Mouse (Mus musculus): ENCODE results near the gene Ggt5.
"Not testable (repeated sequence)": the region's sequence is repeated elsewhere in the genome, so short reads cannot be mapped to it uniquely, and the experiment has no call there.

The Ggt5 gene

DNA sequence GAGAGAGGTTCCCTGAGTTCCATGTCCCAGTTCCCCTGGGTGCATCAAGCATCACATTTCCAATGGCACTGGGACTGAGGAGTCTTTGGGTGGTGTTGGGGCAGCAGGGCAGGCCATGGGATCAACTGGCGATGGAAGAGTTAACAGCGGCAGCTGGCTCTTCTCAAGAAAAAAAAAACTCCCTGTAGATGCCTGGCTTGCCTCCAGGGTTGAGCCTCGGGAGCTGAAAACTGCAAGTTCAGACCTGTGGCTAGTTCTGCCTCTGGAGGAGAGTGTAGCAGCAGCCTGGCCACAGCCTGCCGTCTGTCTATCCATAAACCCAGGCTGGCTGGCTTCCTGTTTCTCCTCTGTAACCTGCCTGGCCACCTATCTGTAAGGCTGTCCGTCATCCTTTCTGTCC is at the start of gene Ggt5:
Gene Ggt5 (plus strand): TSS at position 212 of the 400 bp plus-strand sequence.
- peak; percentile 25 for DNase-seq

DNA sequence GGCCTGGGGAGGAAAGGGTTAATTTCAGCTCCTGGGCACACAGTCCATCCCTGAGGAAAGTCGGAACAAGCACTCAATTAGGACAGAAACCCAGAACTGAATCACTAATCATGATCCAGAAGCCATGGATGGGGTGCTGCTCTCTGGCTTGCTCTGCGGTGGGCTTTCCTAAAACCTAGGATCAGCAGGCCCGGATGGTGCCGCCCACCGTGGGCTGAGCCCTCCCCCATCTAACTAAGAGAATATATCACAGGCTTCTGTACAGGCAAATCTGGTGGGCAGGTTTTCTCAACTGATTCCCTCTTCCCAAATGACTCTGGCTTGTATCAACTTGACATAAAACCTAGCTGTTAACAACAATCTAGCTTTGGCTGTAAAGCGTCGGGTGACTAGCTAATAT is 41.2 kb upstream of the Ggt5 start:
- no peak for DNase-seq

DNA sequence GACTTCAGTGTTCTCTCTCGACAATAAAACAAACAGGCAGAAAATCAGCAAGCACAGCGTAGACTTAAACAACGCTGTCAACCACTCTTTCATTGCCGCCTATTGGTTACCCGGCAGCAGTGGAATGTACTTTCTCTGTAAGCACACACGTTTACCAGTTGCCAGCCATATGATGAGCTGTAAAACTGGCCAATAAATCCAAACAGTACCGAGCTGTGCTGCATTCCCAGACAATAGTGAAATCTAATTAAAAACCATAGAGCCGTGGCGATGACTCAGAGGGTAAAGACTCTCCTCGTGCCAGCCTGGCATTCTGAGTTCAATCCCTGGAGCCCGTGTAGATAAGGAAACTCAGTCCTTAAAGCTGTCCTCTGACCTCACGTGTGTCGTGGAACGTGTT is 40.7 kb upstream of the Ggt5 start:
- no peak for DNase-seq

DNA sequence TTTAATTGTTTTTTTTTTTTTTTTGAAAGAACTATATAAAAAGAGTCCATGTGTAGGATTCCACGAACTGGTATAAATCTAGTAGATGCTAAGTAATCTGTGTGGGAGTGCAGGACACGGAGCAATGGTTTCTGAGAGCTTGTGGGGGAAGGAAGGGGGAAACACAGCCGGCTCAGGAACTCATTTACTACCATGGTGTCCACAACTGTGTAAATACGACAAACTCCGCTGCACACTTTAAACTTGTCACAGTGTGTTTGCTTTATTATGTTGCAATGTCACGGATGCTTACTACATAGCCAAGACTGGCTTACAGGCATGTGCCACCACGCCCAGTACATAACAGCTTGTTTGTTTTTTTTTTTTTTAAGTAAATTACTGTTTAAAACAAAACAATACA is 39.3 kb upstream of the Ggt5 start:
- no peak for DNase-seq

DNA sequence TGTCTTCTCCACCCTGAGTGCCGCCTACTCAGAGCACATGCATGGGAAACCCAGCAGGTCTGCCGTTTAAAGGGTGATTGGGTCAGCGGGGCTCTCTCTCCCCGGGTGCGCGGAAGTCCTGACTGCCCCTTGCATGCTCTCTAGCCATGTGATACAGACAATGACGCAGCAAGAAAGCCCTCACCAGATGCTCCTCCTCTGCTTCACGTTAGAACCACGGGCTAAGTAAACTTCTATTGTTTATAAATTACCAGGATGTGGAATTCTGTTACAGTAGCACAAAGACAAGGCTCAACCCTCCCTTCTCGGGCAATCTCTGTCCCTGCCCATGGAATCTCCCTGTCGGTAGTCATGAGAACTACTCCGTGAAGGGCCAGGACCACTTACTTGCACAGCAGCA is 38.0 kb upstream of the Ggt5 start:
- DNase-seq = no peak

DNA sequence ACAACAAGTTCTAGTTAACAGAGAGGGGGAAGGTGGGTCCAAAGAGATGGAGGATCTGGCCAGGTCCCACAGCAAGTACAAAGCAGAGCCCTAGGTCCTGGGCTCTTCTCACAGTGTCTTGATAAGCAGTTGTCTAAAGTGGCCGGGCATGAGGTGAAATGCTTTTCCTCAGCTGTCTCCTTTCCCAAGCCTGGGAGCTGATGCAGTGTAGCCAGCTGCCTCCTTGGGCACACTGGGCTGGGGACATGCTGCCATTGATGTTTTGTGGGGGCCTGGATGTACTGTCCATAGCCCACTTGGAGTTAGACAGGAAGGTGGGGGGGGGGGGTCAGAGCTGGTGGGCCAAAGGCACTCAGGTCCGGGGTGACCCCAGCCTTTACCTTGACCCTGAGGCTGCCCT is 37.0 kb upstream of the Ggt5 start:
- no peak for DNase-seq

DNA sequence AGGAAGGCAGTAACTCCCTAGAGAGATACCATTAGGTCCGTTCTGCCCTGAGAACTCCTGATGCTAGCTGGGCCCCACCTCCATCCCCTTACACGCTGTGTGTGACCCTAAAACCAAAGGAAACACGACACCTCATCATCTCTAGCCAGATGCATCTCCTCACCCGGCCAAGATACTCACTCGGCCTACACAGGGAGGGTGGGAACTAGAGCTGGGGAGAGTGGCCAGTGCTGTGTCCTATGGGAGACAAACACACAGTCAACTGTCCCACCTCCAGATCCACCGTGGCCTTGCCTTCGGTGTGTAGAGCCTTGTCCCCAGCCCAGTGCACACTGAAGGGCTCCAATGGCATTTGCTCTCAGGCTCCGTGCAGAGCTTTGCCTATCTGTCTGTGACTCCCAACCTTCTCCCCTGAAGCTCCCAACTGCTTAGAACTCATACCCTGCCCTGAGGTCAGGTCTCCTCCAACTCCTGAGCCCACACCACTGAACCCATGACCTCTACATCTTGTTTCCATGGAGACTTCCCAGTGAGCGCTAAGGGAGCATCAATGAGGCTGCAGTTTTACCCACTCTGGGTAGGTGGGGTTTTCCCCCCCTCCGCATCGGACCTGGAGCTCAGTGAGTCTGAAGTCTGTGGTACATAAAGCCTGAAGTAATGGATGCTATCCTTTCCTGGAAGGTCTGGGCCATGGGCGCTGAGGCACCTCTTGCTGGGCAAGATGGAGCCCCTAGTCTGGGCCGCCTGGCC is 36.3 kb upstream of the Ggt5 start:
- no peak for DNase-seq

DNA sequence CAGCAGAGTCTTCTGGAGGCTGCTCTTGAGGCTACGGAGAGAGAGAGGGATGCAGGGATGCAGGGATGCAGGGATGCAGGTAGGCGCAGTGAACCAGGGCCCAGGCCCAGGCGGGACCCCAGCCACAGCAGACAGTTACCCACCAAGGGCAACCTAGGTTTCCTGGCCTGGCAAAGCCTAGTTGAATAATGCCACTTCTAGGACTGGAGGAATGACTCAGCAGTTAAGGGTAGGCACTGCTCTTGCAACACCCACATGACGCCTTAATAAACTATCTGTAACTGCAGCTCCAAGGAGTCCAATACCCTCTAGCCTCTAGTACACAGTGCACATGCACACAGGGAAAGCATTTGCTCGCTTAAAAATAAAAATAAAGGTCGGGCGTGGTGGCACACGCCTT is 35.0 kb upstream of the Ggt5 start:
- no peak for DNase-seq

DNA sequence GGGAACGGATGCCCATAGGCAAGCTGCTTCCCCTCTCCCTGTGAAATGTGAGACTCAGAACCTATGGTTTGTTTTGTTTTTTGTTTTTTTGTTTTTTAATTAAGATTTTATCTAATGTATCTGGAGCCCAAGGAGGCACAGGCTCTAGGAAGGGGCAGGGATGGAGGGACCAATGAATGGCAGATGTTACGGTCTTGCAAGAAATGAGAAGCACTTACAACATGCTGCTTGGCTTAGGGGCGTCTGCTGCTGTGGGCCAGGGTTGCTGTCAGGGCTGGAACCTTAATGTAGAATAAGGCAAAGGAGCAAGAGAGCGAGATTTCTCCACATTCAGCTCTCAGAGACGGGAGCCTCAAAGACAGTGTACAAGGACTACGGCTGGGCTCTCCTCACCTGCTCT is 33.6 kb upstream of the Ggt5 start:
- no peak for DNase-seq

DNA sequence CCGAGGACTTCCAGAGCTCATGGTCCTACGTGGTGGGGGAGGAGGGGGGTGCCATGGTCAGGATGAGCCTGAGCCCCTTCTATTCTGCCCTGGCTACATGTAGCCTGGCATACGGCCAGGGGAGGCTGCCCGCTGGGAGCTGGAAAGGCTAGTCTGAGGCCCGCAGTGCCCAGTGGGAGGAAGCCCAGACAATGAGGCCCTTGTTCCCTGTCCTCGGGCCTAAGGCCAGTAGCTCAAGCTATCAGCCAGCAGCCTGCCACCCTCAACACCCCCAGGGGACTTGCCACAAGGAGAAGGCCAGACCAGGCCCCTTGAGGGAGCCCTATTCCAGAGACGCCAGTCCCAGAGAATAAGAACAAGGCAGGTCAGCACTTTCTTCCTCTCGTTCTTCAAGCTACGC is 33.1 kb upstream of the Ggt5 start:
- DNase-seq = no peak

DNA sequence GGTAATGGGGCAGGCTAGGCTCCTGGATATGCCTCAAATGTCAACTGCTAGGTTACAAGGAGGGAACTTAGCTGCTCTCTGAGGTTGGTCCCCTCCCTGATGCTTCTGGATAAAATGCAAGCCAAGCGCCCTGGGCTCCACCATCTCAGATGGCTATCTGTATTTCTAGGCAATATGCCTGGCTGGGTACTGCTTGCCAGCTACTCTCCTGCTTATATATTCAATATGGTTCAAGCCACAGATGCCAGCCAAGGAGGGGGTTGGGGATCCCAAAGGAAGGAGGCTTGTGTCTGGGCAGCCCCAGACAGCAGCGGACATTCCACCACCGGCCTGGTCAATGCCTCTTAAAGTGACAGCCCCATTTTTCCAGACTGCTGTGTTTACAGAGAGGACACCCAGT is 30.6 kb upstream of the Ggt5 start:
- DNase-seq = no peak

DNA sequence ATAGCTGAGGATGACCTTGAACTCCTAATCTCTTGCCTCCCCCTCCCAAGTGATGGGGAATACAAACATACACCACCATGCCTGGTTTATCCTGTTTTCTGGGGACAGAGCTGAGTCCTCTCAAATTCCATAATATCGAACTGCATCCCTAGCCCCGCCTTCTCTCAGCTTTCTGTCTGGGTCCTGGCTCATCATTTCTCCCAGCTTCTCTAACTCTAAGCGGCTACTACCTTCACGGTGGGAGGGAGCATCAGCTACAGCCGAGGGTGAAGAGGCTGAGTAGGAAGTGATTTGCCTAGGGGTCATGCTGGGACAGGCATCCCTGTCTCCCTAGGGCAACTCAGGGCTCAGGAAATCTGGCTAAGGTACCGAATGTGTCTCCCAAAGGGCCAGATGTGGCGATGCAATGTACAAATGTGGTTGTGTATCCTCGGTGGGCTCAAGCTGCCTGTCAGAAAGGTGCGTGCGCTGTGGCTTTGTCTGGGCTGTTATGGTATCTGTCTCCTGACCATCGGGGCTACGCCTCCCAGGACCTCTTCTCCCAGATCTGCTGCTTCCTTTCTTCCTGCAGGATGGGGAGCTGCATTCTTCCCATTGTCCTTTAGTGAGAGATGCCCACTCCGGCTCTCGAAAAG is 30.0 kb upstream of the Ggt5 start:
- DNase-seq = no peak

DNA sequence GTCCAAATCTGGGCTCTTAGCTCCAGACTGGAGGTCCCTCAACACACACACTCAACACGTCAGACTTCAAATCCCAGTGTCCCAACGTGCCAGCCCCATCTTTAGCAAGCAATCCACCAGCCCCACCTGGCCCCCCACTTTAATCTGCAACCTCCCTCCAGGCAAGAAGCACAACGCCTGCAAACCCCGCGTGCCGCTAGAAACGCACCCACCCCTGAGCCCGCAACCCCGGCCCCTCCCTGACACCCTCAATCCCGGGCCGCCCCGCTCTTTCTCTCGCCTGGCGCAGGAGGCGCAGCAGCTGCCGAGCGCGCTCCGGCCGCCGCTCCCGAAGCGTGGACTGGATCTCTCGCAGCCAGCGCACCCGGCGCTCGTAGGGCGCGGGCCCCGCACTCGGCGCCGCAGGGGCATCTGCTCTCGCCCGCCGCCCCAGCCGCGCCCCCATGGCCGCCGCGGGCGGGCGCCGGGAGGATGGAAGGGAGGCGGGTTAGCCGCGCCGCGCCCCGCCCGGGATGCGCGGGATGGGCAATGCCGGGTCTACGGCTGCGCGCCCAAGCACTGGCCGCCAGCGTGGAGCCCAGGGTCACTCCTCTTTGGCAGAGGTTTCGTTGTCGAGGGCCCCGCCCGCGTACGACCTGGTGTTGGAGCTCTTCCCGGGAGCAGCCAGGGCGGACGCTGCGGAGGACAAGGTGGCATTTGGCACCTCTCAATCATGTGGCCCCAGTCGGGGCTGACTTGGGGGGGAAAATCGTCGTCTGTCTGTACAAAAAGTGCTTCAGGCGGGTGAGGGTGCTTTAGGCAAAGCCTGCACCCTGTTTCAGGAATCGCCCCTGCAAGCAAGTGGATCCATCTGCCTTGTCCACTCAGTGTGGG is 29.2 kb upstream of the Ggt5 start, which contains the start of gene Lrrc75b:
Gene Lrrc75b (minus strand): TSS at position 655 of the 873 bp plus-strand sequence.
- DNase-seq = peak; percentile 24

DNA sequence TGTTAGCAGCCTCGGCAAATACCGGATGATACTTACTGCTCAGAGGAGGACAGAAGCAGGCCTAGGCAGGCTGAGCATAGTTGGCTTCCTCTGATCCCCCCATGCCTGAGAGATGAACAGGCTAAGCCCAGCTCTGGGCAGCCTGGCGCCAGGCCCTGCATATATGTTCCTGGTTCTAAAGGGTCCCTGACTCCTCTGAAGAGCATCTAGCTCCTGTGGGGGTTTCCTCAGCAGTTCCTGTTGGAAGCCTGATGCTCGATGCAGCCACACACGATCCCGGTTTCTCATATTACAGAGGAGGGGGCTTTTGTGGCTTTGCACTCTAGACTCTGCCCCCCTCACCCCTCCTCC is 28.6 kb upstream of the Ggt5 start:
- DNase-seq = no peak

DNA sequence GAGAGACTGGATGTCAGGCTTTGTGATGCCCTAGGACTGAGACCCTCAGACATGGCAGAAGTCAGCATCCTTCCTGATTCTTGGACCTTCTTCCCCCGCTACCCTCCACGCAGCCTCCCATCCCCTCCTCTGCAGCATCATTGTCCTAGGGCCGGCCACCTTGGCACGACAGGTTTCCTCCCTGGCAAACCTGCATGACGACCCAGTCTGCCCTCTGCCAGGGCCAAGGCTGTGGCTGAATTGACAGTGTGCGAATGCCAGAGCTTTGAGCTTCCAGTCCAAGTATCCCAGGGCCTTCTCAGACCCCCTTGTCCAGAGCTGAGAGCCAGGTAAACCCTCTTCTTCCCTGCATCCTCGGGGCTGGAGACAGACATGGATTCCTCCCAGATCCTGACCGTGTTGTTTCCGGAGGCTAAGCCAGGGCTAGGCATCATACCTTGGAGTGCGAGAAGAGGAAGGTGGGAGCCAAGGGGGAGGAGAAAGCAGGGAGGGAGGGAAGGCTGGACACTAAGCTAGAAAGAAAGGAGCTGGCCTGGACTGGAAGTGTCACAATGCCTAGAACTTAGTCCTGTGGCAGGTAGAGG is 28.0 kb upstream of the Ggt5 start, which contains the start of gene Ggt1:
Gene Ggt1 (plus strand): TSS at position 534 of the 584 bp plus-strand sequence.
- no peak for DNase-seq

DNA sequence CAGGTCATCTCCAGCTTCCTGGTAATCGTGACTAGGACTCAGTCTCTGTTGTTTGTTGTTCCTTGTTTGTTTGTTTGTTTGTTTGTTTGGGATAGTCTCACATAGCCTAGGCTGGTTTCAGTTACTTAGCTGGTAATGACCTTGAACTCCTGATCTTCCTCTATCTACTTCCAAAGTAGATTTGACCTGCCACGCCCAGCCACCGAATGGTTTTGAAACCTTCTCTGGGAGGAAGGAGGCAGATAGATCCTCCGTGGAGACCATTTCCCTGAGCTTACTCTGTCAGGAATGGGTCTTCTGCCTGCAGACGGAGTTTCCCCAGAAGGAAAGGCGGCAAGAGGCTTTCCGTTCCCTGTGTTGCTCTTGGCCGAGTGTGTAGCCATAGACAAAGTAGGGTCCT is 26.5 kb upstream of the Ggt5 start:
- DNase-seq = no peak

DNA sequence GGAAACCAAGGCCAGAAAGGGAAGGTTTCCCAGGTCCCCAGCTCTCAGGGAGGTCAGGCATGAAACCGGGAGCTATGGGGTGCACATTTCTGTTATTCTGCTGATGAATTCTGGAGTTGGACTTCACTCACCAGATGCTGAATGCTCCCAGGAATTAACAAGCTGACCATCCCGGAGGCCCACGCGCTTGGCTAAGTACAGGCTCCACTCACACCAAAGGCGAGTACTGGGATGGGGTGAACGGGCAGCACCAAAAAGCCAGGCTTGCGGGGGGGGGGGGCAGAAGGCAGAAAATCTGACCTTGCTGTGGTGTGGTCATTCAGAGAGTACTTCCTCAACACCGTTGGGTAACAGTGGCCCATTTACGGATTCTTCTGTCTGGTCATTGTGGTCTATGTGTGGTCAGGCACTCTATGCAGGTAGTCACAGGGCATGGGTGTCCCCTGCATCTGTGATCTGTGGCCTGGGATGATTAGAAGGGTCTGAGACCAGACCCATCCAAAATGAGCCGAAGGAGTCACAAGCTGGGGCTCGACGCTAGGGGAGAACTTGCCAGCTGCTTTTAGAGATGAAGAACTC is 24.4 kb upstream of the Ggt5 start:
- no peak for DNase-seq

DNA sequence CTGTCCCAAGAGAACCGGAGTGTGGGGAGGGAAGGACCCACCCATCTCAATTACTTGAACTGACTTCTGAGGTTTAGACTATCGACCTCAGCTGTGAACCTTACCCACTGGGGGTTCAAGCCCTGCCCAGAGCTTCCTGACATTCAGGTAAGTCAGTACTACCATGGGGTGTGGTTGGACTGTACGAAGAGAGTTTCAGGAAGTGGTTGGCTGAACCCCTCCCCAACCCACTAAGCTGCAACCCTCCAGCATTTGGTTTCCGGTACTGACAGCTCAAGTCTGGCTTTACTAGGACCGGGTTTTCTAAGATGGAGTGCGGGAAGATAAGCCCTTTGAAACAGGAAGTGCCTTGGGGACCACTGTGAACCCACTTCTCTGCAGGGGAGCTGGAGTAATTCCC is 23.7 kb upstream of the Ggt5 start:
- peak; percentile 81 for DNase-seq

DNA sequence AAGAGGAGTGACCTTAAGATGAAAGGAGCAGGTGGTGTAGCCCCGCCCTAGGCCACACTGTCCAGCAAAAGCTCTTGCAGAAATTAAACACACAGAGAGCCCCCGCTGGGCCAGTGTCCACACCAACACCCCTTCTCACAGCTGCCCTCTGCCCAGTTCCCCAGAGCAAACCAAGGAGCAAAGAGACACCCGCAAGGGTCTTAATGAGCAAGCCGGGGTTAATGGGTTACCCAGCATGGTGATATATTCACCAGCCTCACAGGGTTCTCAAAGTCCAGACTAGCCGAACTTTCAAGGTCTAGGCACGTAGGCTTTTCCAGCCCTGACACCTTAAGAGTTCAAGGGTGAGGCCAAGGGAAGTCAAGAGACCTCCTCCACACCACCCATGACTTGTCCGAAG is 23.2 kb upstream of the Ggt5 start:
- DNase-seq = peak; percentile 49

DNA sequence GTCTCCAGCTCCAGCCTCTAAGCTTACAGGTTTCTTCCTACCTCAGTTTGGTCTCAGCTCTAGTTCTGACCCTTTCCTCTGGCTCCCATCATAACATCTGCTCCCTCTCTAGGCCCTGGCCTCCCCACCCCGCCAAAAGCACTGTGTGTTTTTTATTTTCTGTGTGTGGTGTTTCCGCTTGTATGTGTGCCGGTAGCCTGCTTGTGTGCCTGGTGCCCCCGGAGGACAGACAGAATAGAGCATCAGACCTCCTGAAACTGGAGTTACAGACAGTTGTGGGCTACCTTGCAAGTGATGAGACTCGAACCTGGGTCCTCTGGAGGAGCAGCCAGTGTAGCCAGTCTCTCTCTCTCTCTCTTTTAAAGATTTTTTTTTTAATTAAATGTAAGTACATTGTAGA is 22.8 kb upstream of the Ggt5 start:
- peak; percentile 37 for DNase-seq

DNA sequence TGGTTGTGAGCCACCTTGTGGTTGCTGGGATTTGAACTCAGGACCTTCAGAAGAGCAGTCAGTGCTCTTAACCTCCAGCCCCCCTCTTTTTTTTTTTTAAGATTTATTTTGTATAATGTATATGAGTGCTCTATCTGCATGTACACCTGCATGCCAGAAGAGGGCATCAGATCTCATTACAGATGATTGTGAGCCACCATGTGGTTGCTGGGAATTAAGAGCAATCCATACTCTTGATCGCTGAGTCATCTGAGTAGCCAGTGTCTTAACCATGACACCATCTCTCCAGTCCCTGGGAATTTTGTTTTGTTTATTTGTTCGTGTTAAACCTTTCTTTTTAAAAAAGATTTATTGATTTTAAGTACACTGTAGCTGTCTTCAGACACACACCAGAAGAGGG is 22.4 kb upstream of the Ggt5 start:
- DNase-seq = not testable (repeated sequence)

DNA sequence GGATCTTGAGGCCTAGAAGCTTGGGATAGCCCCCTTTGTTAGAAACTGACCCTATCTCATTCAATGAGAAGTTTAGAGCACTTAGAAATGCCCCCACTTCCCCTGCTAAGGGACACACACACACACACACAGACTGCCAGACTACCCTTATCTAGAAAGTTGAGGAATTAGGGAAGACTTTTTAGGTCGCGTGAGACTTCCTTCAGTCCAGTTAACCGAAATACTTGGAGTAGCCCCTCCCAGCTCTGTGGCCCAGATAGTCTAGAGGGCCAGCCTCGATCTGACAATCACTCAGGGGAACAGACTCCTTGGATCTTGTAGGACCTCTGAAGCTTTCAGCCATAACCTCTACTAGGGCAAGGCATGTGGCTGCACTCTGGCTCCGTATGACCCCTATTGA is 21.1 kb upstream of the Ggt5 start:
- no peak for DNase-seq

DNA sequence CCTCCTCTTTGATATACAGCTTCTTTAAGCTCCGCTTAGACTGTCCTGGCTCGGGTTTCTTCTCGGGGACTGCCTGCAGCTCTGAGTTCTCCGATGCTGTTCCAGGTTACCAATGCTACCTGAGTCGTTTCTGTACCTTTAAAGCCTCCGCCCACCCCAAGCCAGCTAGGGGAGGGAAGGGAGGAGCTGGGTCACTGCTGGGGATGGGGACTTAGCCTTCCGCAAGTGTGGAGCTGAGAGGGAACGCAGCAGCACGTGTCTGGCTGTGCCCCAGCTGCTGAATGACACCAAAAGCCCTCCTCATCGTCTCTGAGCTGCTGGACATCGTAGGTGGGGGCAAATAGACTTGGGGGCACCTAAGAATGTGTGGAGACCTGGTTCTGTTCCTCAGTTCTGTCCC is 20.7 kb upstream of the Ggt5 start:
- DNase-seq = no peak

Data from thymus, postnatal 14 days (tissue).